Mouse (Mus musculus) myocyte (in vitro differentiated cells): Measurements from ENCODE around the gene Aff4. TPM values are rescaled to one million over a fixed set of nuclear protein-coding genes. Genes with fewer than 3 reads are reported as not detected.

Source experiments
- H3K27me3 ChIP-seq: one replicate; pipeline ENCODE4 v1.6.1; 2011; ENCODE audit not compliant: control insufficient read depth, insufficient read depth, insufficient read length
- H3K36me3 ChIP-seq: one replicate; pipeline ENCODE4 v1.6.1; 2011; ENCODE audit not compliant: control insufficient read depth, insufficient read depth
- H3K4me2 ChIP-seq: one replicate; pipeline ENCODE4 v1.6.1; 2011; ENCODE audit warnings: low read depth, control low read depth
- H3K4me3 ChIP-seq: one replicate; pipeline ENCODE4 v1.5.1; 2011; ENCODE audit warnings: mild to moderate bottlenecking, control low read depth, moderate library complexity
- H3K79me2 ChIP-seq: one replicate; pipeline ENCODE4 v1.6.1; 2011; ENCODE audit not compliant: control insufficient read depth, insufficient read depth
- H3ac ChIP-seq: one replicate; pipeline ENCODE4 v1.6.1; 2011; ENCODE audit not compliant: control insufficient read depth, insufficient read length
- CEBPB ChIP-seq: IDR thresholded peaks from 2 replicates; pipeline ENCODE4 v1.6.1; 2011; ENCODE audit warnings: mild to moderate bottlenecking, moderate library complexity; ENCODE audit not compliant: poor library complexity, insufficient read depth, severe bottlenecking
- E2F4 ChIP-seq: IDR thresholded peaks from one replicate; pipeline ENCODE4 v1.6.1; 2011; ENCODE audit warnings: mild to moderate bottlenecking, control low read depth, moderate library complexity; ENCODE audit not compliant: insufficient read depth
- MAX ChIP-seq: IDR thresholded peaks from one replicate; pipeline ENCODE4 v1.6.1; 2011; ENCODE audit warnings: low read depth, mild to moderate bottlenecking, control low read depth
- MYOD1 ChIP-seq, 3 experiments: IDR thresholded peaks; one replicate each; pipeline ENCODE4 v1.6.1; 2011; ENCODE audit warnings: control low read depth in 2 of 3, low read depth in 2 of 3, mild to moderate bottlenecking in 2 of 3, moderate library complexity in 1 of 3; ENCODE audit not compliant: insufficient read length in 2 of 3, control insufficient read depth in 1 of 3
- MYOG ChIP-seq, 3 experiments: IDR thresholded peaks; one replicate each; pipeline ENCODE4 v1.6.1; 2011; ENCODE audit warnings: control low read depth in 2 of 3, low read depth in 2 of 3, mild to moderate bottlenecking in 2 of 3; ENCODE audit not compliant: insufficient read length in 2 of 3, control insufficient read depth in 1 of 3, insufficient read depth in 1 of 3
- POLR2A ChIP-seq: IDR thresholded peaks from one replicate; pipeline ENCODE4 v1.6.1; 2011; ENCODE audit warnings: low read depth, mild to moderate bottlenecking, control low read depth, moderate library complexity; ENCODE audit not compliant: insufficient read length
- POLR2AphosphoS2 ChIP-seq: IDR thresholded peaks from one replicate; pipeline ENCODE4 v1.6.1; 2011; ENCODE audit warnings: low read depth, control low read depth; ENCODE audit not compliant: insufficient read length
- REST ChIP-seq: IDR thresholded peaks from one replicate; pipeline ENCODE4 v1.6.1; 2011; ENCODE audit warnings: mild to moderate bottlenecking, control low read depth, moderate library complexity; ENCODE audit not compliant: insufficient read depth, insufficient read length
- SRF ChIP-seq: IDR thresholded peaks from one replicate; pipeline ENCODE4 v1.6.1; 2011; ENCODE audit warnings: low read depth; ENCODE audit not compliant: control insufficient read depth, insufficient read length
- TCF12 ChIP-seq: IDR thresholded peaks from one replicate; pipeline ENCODE4 v1.6.1; 2011; ENCODE audit warnings: mild to moderate bottlenecking, control low read depth; ENCODE audit not compliant: poor library complexity, insufficient read depth, severe bottlenecking
- TCF3 ChIP-seq: IDR thresholded peaks from one replicate; pipeline ENCODE4 v1.6.1; 2011; ENCODE audit warnings: low read depth, control low read depth; ENCODE audit not compliant: insufficient read length
- USF1 ChIP-seq: IDR thresholded peaks from one replicate; pipeline ENCODE4 v1.6.1; 2011; ENCODE audit warnings: low read depth, mild to moderate bottlenecking, control low read depth, moderate library complexity
- polyA plus RNA-seq: library from polyadenylated mRNA; unstranded; fragments of >200 nt; fragmentation: generic; extraction: Trizol; gene quantifications from one replicate; pipeline ENCODE4 v1.2.1, GENCODE M21; 2012; ENCODE audit warnings: missing spikeins

The Aff4 gene
- polyA plus RNA-seq, 1 experiment: 15.6 TPM

- no peak for TF ChIP-seq TCF3
- TF ChIP-seq SRF: no peak
- TF ChIP-seq MAX: no peak
- TF ChIP-seq USF1: no peak
- TF ChIP-seq E2F4: no peak
- Histone ChIP-seq H3K36me3 (peaks cover 25% of the 10 kb centered on the region), H3K27me3 (no peaks in the 10 kb centered on the region), H3ac (no peak overlapping the region), H3K4me2 (no peak overlapping the region), H3K4me3 (no peak overlapping the region), H3K79me2 (peaks cover 12% of the 10 kb centered on the region)
Observed at GRCm38 (mm10) chr11:53330325-53330724, 20.3 kb upstream of the Aff4 start.

- Histone ChIP-seq H3K4me3 (no peak overlapping the region), H3K4me2 (no peak overlapping the region), H3ac (no peak overlapping the region), H3K79me2 (peaks cover 4% of the 10 kb centered on the region), H3K36me3 (peaks cover 25% of the 10 kb centered on the region), H3K27me3 (no peaks in the 10 kb centered on the region)
- TF ChIP-seq SRF: no peak
- TF ChIP-seq MYOG (IDR thresholded peaks at IDR 0.05; ENCODE audit: control insufficient read depth in 1 of 3, insufficient read depth in 1 of 3, insufficient read length in 2 of 3, low read depth in 2 of 3): no peak
- TF ChIP-seq USF1: no peak
- TF ChIP-seq TCF12: no peak
- TF ChIP-seq TCF3: no peak
- TF ChIP-seq E2F4: no peak
- no peak for TF ChIP-seq REST
- TF ChIP-seq POLR2A: no peak
- no peak for TF ChIP-seq MAX
- TF ChIP-seq POLR2AphosphoS2: no peak
- no peak for TF ChIP-seq CEBPB
- TF ChIP-seq MYOD1 (IDR thresholded peaks at IDR 0.05; ENCODE audit: control insufficient read depth in 1 of 3, insufficient read length in 2 of 3, low read depth in 2 of 3): no peak
Observed at GRCm38 (mm10) chr11:53331121-53331520, 19.5 kb upstream of the Aff4 start.

- Histone ChIP-seq H3K4me2 (no peak overlapping the region), H3K79me2 (no peaks in the 10 kb centered on the region), H3ac (no peak overlapping the region), H3K4me3 (no peak overlapping the region), H3K36me3 (peaks cover 25% of the 10 kb centered on the region), H3K27me3 (no peaks in the 10 kb centered on the region)
- TF ChIP-seq CEBPB: no peak
- no peak for TF ChIP-seq USF1
- TF ChIP-seq MYOG (IDR thresholded peaks at IDR 0.05; ENCODE audit: control insufficient read depth in 1 of 3, insufficient read depth in 1 of 3, insufficient read length in 2 of 3, low read depth in 2 of 3): no peak
- TF ChIP-seq E2F4: no peak
- TF ChIP-seq POLR2A: no peak
- TF ChIP-seq SRF: no peak
- no peak for TF ChIP-seq MAX
- no peak for TF ChIP-seq TCF3
Observed at GRCm38 (mm10) chr11:53332076-53332680, 18.5 kb upstream of the Aff4 start.

GRCm38 (mm10) chr11:53335505-53336181, 15.0 kb upstream of the Aff4 start:
- Histone ChIP-seq H3K79me2 (no peaks in the 10 kb centered on the region), H3K4me3 (no peak overlapping the region), H3K4me2 (no peak overlapping the region), H3K27me3 (no peaks in the 10 kb centered on the region), H3ac (no peak overlapping the region), H3K36me3 (peaks cover 3% of the 10 kb centered on the region)
- TF ChIP-seq TCF3 (no peak), CEBPB (no peak), MAX (no peak), SRF (no peak), POLR2AphosphoS2 (no peak), USF1 (no peak)

DNA sequence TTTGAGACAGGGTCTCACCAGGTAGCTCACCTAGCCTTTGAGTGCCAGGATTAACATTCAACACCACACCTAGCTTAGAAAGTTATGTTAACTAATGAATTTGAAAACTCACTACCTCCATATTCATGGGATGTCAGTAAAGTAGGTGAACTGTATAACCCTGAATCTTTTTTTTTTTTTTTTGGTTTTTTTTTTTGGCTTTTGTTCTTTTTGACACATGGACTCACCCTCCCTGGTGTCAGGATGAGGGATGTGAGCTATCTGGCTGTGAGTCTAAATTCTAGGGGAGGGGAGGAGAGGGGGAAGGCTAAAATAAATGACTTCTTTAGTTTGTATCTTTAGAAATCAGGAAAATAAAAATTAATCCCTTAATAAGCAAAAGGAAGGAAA, 14.5 kb upstream of the Aff4 start:
- Histone ChIP-seq H3ac (no peak overlapping the region), H3K79me2 (no peaks in the 10 kb centered on the region), H3K4me2 (no peak overlapping the region), H3K27me3 (no peaks in the 10 kb centered on the region), H3K4me3 (no peak overlapping the region), H3K36me3 (peaks cover 3% of the 10 kb centered on the region)
- TF ChIP-seq SRF: no peak
- TF ChIP-seq USF1: no peak
- TF ChIP-seq E2F4: no peak
- TF ChIP-seq POLR2AphosphoS2: no peak
- TF ChIP-seq TCF12: no peak
- no peak for TF ChIP-seq REST
